In genomic region chr10:96685991-96686601, GRCm38 (mm10) we compare ENCODE assay signal across 9 mouse cellular contexts.
DNase-seq lines count a peak whose midpoint lies in the region; ATAC-seq lines count a peak whose summit lies in the region.
"Had no signal": no experiment of that assay in that cellular context is flagged by ENCODE, and none has a peak within 500 bp of the region (broad histone marks: within the 10 kb centered on the region; RNA-seq: fewer than 3 reads in every experiment).

No protein-coding gene starts in this region.

- no peak overlapping the region for H3K9ac ChIP-seq in lung, embryonic 16.5 days (ENCODE audit: low read length)
- H3K9ac ChIP-seq in midbrain, embryonic 16.5 days (ENCODE audit: low read depth, low read length) = no peak overlapping the region
- H3K9ac ChIP-seq: hindbrain, embryonic 12.5 days had no signal

- peak; percentile 43 for DNase-seq in adrenal gland, postnatal 10 days
- no peak for DNase-seq in adrenal gland, adult 8-10 months
- DNase-seq in CD4-positive helper T cell, adult 2 months (ENCODE audit: low read depth, low spot score) = peak; percentile 70
- peak; percentile 13 to 22 for DNase-seq in kidney, adult 8-10 months
- no peak for DNase-seq in cerebellum, postnatal 10 days
- no peak for DNase-seq in embryo, embryonic 9.5 days (ENCODE audit: extremely low spot score)

- no peaks in the 10 kb centered on the region for H3K9me3 ChIP-seq in lung, embryonic 16.5 days (ENCODE audit: control insufficient read depth, low read length)
- H3K9me3 ChIP-seq in midbrain, embryonic 16.5 days (replicated peaks; ENCODE audit: control insufficient read depth, low read length, poor library complexity, severe bottlenecking) = no peaks in the 10 kb centered on the region
- H3K9me3 ChIP-seq: hindbrain, embryonic 12.5 days had no signal

- no peaks in the 10 kb centered on the region for H3K27me3 ChIP-seq in lung, embryonic 16.5 days (ENCODE audit: control insufficient read depth, insufficient read depth, low read depth, low read length)
- no peaks in the 10 kb centered on the region for H3K27me3 ChIP-seq in midbrain, embryonic 16.5 days (ENCODE audit: control insufficient read depth, insufficient read depth, low read depth, low read length)
- H3K27me3 ChIP-seq: hindbrain, embryonic 12.5 days had no signal

- no peaks in the 10 kb centered on the region for H3K36me3 ChIP-seq in lung, embryonic 16.5 days (ENCODE audit: control insufficient read depth, insufficient read depth, low read length)
- no peaks in the 10 kb centered on the region for H3K36me3 ChIP-seq in midbrain, embryonic 16.5 days (ENCODE audit: control insufficient read depth, insufficient read depth, low read length)
- H3K36me3 ChIP-seq: hindbrain, embryonic 12.5 days had no signal

- H3K4me2 ChIP-seq in lung, embryonic 16.5 days (ENCODE audit: low read depth, low read length) = peak overlapping the region; percentile 18; the same call in 1 of the 2 replicates
- no peak overlapping the region for H3K4me2 ChIP-seq in midbrain, embryonic 16.5 days (ENCODE audit: low read length)
- H3K4me2 ChIP-seq: hindbrain, embryonic 12.5 days had no signal

- peaks cover 24% of the 10 kb centered on the region for H3K4me1 ChIP-seq in lung, embryonic 16.5 days (replicated peaks; ENCODE audit: control insufficient read depth, insufficient read depth, low read length)
- H3K4me1 ChIP-seq in midbrain, embryonic 16.5 days (ENCODE audit: control insufficient read depth, insufficient read depth, low read length) = 0 out of 2 replicates have a peak, but pooled peaks cover 3% of the 10 kb centered on the region

- H3K27ac ChIP-seq in lung, embryonic 16.5 days (ENCODE audit: low read length) = peak overlapping the region; percentile 86
- H3K27ac ChIP-seq in midbrain, embryonic 16.5 days (ENCODE audit: low read length) = no peak overlapping the region
- H3K27ac ChIP-seq: hindbrain, embryonic 12.5 days had no signal

- 7% methylated on average over 5 of the region's 5 CpGs for WGBS in lung, embryonic 16.5 days
- 88% methylated on average over 5 of the region's 5 CpGs for WGBS in midbrain, embryonic 16.5 days

- ATAC-seq in lung, embryonic 16.5 days (ENCODE audit: low read depth) = peak; percentile 62
- ATAC-seq in midbrain, embryonic 16.5 days = no peak

- no peak overlapping the region for H3K4me3 ChIP-seq in lung, embryonic 16.5 days (ENCODE audit: low read length)
- no peak overlapping the region for H3K4me3 ChIP-seq in midbrain, embryonic 16.5 days (ENCODE audit: low read depth, low read length)
- H3K4me3 ChIP-seq: hindbrain, embryonic 12.5 days had no signal

Comparison
In these comparisons a context has a peak if more than half of its experiments do, and no peak if none do; other contexts are left out.
1. DNase-seq: peak in adrenal gland, postnatal 10 days (single experiment), CD4-positive helper T cell, adult 2 months (single experiment) and kidney, adult 8-10 months (2 of 2); none in adrenal gland, adult 8-10 months (single experiment), cerebellum, postnatal 10 days (0 of 2) and embryo, embryonic 9.5 days (single experiment).